Mouse (Mus musculus) embryonic facial prominence, embryonic 11.5 days (tissue): ENCODE measurements around the gene Zbtb22. TPM values are rescaled to one million over a fixed set of nuclear protein-coding genes. Genes with fewer than 3 reads are reported as not detected.

Experiments used
- ATAC-seq: fragments of 200-750 bp; cut with Nextera tagmentation; replicated peaks from 2 replicates; pipeline ENCODE4 v1.8.0; 2017; ENCODE audit warnings: low read depth; ENCODE audit not compliant: insufficient number of reproducible peaks, low FRiP score, low TSS enrichment
- DNase-seq: peaks from one replicate; pipeline ENCODE4 v3.0.0-alpha.2; 2015; ENCODE audit warnings: low spot score
- H3K27ac ChIP-seq: fragments of 300-500 bp; sonication (generic); replicated peaks from 2 replicates; pipeline ENCODE4 v1.5.1; 2014; ENCODE audit warnings: mild to moderate bottlenecking, low read depth, low read length, control low read depth
- H3K27me3 ChIP-seq: fragments of 300-500 bp; sonication (generic); 2 replicates; pipeline ENCODE4 v1.6.1; 2014; ENCODE audit warnings: mild to moderate bottlenecking, low read length, moderate library complexity, mixed read lengths; ENCODE audit not compliant: control insufficient read depth, insufficient read depth
- H3K36me3 ChIP-seq: fragments of 300-500 bp; sonication (generic); replicated peaks from 2 replicates; pipeline ENCODE4 v1.6.1; 2014; ENCODE audit warnings: low read depth, mild to moderate bottlenecking, low read length, moderate library complexity, mixed read lengths; ENCODE audit not compliant: control insufficient read depth, insufficient read depth
- H3K4me1 ChIP-seq: fragments of 300-500 bp; sonication (generic); 2 replicates; pipeline ENCODE4 v1.6.1; 2014; ENCODE audit warnings: low read length, mixed read lengths; ENCODE audit not compliant: control insufficient read depth, insufficient read depth
- H3K4me2 ChIP-seq: fragments of 300-500 bp; sonication (generic); 2 replicates; pipeline ENCODE4 v1.6.1; 2014; ENCODE audit warnings: low read depth, mild to moderate bottlenecking, control low read depth, low read length, moderate library complexity
- H3K4me3 ChIP-seq: fragments of 300-500 bp; sonication (generic); 2 replicates; pipeline ENCODE4 v1.5.1; 2014; ENCODE audit warnings: low read depth, low read length, control low read depth
- H3K9ac ChIP-seq: fragments of 300-500 bp; sonication (generic); replicated peaks from 2 replicates; pipeline ENCODE4 v1.6.1; 2014; ENCODE audit warnings: mild to moderate bottlenecking, control low read depth, low read length
- H3K9me3 ChIP-seq: fragments of 300-500 bp; sonication (generic); replicated peaks from 2 replicates; pipeline ENCODE4 v1.6.1; 2016; ENCODE audit warnings: mild to moderate bottlenecking, low read length, inconsistent platforms, mixed read lengths; ENCODE audit not compliant: control insufficient read depth
- WGBS: fragments of 180-500 bp; shearing (Covaris S2); extraction: QIAGEN DNeasy Blood & Tissue Kit; methylation state at CpG from one replicate; pipeline ENCODE4 v1.1.7; 2014; 5-methylcytosine and 5-hydroxymethylcytosine counted together
- polyA plus RNA-seq: library from polyadenylated mRNA; unstranded; fragments of >200 nt; fragmentation: Nextera tagmentation; extraction: Ambion mirVana; gene quantifications from 2 replicates; pipeline ENCODE4 v1.2.1, GENCODE M21; 2014

Zbtb22 gene
- polyA plus RNA-seq, 1 experiment from 2014 or later, result 7.3 TPM

- H3K4me2 ChIP-seq, result no peak overlapping the region
- H3K27me3 ChIP-seq, result no peaks in the 10 kb centered on the region; the same call in 1 of the 2 replicates
- H3K4me3 ChIP-seq, result no peak overlapping the region
- H3K4me1 ChIP-seq, result no peaks in the 10 kb centered on the region; the same call in 1 of the 2 replicates
- H3K27ac ChIP-seq, result no peak overlapping the region
- DNase-seq, result no peak
- WGBS, result 87% methylated on average over 15 of the region's 15 CpGs
- peaks cover 8% of the 10 kb centered on the region for H3K36me3 ChIP-seq
- H3K9me3 ChIP-seq, result no peaks in the 10 kb centered on the region
- no peak overlapping the region for H3K9ac ChIP-seq
- no peak for ATAC-seq
Measured at GRCm38 (mm10) chr17:33936993-33937392, 21.3 kb downstream of the Zbtb22 start.

GRCm38 (mm10) chr17:33938783-33939182 is 23.1 kb downstream of the Zbtb22 start:
- Histone ChIP-seq H3K4me3 (peak overlapping the region; percentile 77; the same call in 1 of the 2 replicates), H3K9me3 (no peaks in the 10 kb centered on the region), H3K4me2 (no peak overlapping the region), H3K4me1 (no peaks in the 10 kb centered on the region), H3K27ac (no peak overlapping the region), H3K27me3 (no peaks in the 10 kb centered on the region), H3K36me3 (peaks cover 8% of the 10 kb centered on the region), H3K9ac (no peak overlapping the region)
- 85% methylated on average over 11 of the region's 11 CpGs for WGBS
- ATAC-seq (no peak), DNase-seq (no peak)

GRCm38 (mm10) chr17:33940206-33940805 is 24.6 kb downstream of the Zbtb22 start, which contains the start of the genes Pfdn6 and Wdr46:
Gene Pfdn6, minus strand, starts transcription at chr17:33940343.
Gene Wdr46, plus strand, starts transcription at chr17:33940660.
- Histone ChIP-seq H3K4me1 (no peaks in the 10 kb centered on the region), H3K27me3 (no peaks in the 10 kb centered on the region), H3K27ac (0 out of 2 replicates have a peak within 1 kb of the TSS, but pooled peaks have one; percentile 2), H3K4me3 (peak within 1 kb of the TSS; percentile 77), H3K9ac (peak within 1 kb of the TSS; percentile 70), H3K9me3 (no peaks in the 10 kb centered on the region), H3K36me3 (peaks cover 11% of the 10 kb centered on the region), H3K4me2 (peak within 1 kb of the TSS; percentile 87)
- 0% methylated on average over 36 of the region's 36 CpGs for WGBS
- ATAC-seq, result peak; percentile 72
- DNase-seq, result peak; percentile 94

DNA sequence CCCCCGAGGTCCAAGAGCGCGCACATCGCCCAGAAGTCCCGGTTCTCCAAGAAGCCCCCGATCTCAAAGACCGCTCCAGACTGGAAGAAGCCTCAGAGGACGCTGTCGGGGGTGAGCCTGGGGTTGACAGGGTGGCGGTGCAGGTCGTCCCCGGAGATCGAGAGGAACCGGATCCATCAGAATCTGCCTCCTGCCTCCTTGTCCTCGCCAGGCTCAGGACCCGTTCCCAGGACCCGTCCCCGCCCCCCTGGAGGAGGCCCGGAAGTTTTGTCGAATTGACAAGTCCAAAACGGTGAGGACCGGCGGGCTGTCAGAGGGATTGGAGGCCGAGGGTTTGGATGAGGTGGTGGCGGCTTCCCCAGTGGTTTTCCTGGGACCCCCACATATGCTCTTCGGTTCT is 25.3 kb downstream of the Zbtb22 start:
- DNase-seq (no peak), ATAC-seq (no peak)
- peak overlapping the region; percentile 70 for H3K9ac ChIP-seq
- H3K9me3 ChIP-seq, result no peaks in the 10 kb centered on the region
- no peaks in the 10 kb centered on the region for H3K27me3 ChIP-seq
- peaks cover 11% of the 10 kb centered on the region for H3K36me3 ChIP-seq
- H3K4me3 ChIP-seq, result peak overlapping the region; percentile 77
- no peaks in the 10 kb centered on the region for H3K4me1 ChIP-seq
- H3K4me2 ChIP-seq, result peak overlapping the region; percentile 87
- 2% methylated on average over 26 of the region's 26 CpGs for WGBS
- no peak overlapping the region for H3K27ac ChIP-seq

DNA sequence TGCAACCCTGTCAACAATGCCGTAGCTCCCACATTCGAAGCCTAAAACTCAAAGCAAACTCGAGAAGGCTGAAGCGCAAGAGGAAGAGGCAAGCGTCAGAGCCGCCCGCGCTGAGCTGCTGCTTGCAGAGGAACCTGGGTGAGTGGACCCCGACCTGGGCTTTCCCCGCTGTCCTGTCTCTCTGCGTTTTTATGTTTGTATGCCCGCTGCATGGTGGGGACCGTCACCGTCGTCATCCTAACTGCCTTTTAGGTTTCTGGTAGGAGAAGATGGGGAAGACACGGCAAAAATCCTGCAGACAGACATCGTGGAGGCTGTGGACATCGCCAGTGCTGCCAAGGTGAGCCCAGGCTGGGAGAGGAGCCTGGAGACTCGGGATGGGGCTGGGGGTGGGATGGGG is 25.7 kb downstream of the Zbtb22 start:
- peak overlapping the region; percentile 77 for H3K4me3 ChIP-seq
- peak overlapping the region; percentile 87 for H3K4me2 ChIP-seq
- WGBS, result 61% methylated on average over 19 of the region's 19 CpGs
- no peaks in the 10 kb centered on the region for H3K9me3 ChIP-seq
- peaks cover 11% of the 10 kb centered on the region for H3K36me3 ChIP-seq
- peak overlapping the region; percentile 70 for H3K9ac ChIP-seq
- ATAC-seq (no peak), DNase-seq (no peak)
- H3K4me1 ChIP-seq, result no peaks in the 10 kb centered on the region
- no peaks in the 10 kb centered on the region for H3K27me3 ChIP-seq
- H3K27ac ChIP-seq, result no peak overlapping the region

DNA sequence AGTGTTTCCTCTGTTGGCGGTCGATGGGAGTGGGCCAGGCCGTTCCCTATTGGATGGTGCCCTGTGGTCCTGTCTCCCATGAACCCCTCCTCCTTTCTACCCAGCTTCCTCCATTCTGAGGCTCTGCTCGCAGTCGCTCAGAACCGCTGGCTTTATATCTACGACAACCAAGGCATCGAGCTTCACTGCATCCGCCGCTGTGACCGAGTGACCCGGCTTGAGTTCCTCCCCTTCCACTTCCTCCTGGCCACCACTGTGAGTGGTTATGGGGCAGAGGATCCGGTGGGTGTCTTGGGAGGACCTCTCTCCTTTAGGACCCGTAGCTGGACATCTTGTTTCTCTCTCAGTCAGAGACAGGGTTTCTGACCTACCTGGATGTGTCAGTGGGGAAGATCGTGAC is 27.8 kb downstream of the Zbtb22 start:
- 94% methylated on average over 15 of the region's 15 CpGs for WGBS
- H3K27me3 ChIP-seq, result no peaks in the 10 kb centered on the region
- no peak overlapping the region for H3K27ac ChIP-seq
- H3K36me3 ChIP-seq, result peaks cover 3% of the 10 kb centered on the region; the same call in 1 of the 2 replicates
- H3K9ac ChIP-seq, result no peak overlapping the region
- DNase-seq (no peak), ATAC-seq (no peak)
- H3K9me3 ChIP-seq, result no peaks in the 10 kb centered on the region
- no peak overlapping the region for H3K4me3 ChIP-seq
- no peak overlapping the region for H3K4me2 ChIP-seq
- H3K4me1 ChIP-seq, result no peaks in the 10 kb centered on the region

DNA sequence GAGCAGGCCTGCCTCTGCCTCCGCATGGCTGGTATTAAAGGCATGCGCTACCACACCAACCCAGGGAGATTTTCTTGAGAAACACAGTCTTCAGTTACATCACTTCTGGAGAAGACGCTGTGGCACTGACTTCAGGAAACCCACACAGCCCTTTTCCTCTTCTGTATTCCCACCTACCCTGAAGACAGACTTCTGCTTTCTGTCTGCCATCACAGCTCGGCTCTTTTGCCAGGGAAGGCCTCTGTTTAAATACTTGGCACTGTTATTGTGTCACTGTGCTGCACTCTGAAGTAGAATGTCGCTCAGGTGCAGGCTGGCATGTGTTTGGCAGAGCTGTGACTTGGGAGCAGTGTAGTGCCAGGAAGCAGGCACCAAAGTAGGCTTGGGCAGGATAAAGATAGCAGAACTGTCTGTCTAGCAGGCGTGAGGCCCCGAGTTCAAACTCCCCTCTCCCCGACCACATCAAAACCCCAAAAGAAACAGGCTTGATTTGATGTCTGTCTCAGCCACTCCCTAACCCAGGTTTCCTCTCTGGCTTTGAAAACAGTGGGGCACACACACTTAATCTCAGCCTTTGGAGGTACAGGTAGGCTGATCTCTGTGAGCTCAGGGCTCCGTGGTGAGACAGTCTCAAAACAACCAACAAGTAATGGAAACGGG is 31.9 kb downstream of the Zbtb22 start:
- Histone ChIP-seq H3K9me3 (no peaks in the 10 kb centered on the region), H3K4me2 (no peak overlapping the region), H3K27me3 (no peaks in the 10 kb centered on the region), H3K9ac (no peak overlapping the region), H3K27ac (no peak overlapping the region), H3K36me3 (peaks cover 5% of the 10 kb centered on the region), H3K4me1 (peaks cover 2% of the 10 kb centered on the region; the same call in 1 of the 2 replicates), H3K4me3 (no peak overlapping the region)
- ATAC-seq, result no peak
- WGBS, result 94% methylated on average over 10 of the region's 10 CpGs
- DNase-seq, result no peak
